Mouse (Mus musculus) embryonic facial prominence, embryonic 11.5 days (tissue): ENCODE measurements at regions not wholly inside any gene's neighbourhood (a gene's known extent, or its start where the extent isn't known, plus 50 kb on each side); places are given as distances from the start of the nearest gene placed in this dataset.
"Not testable (repeated sequence)": the region's sequence is repeated elsewhere in the genome, so short reads cannot be mapped to it uniquely, and the experiment has no call there.

ENCODE experiments used
- ATAC-seq: fragments of 200-750 bp; cut with Nextera tagmentation; replicated peaks from 2 replicates; pipeline ENCODE4 v1.8.0; 2017; ENCODE audit warnings: low read depth; ENCODE audit not compliant: insufficient number of reproducible peaks, low FRiP score, low TSS enrichment
- DNase-seq: peaks from one replicate; pipeline ENCODE4 v3.0.0-alpha.2; 2015; ENCODE audit warnings: low spot score
- H3K27ac ChIP-seq: fragments of 300-500 bp; sonication (generic); replicated peaks from 2 replicates; pipeline ENCODE4 v1.5.1; 2014; ENCODE audit warnings: mild to moderate bottlenecking, low read depth, low read length, control low read depth
- H3K27me3 ChIP-seq: fragments of 300-500 bp; sonication (generic); 2 replicates; pipeline ENCODE4 v1.6.1; 2014; ENCODE audit warnings: mild to moderate bottlenecking, low read length, moderate library complexity, mixed read lengths; ENCODE audit not compliant: control insufficient read depth, insufficient read depth
- H3K36me3 ChIP-seq: fragments of 300-500 bp; sonication (generic); replicated peaks from 2 replicates; pipeline ENCODE4 v1.6.1; 2014; ENCODE audit warnings: low read depth, mild to moderate bottlenecking, low read length, moderate library complexity, mixed read lengths; ENCODE audit not compliant: control insufficient read depth, insufficient read depth
- H3K4me1 ChIP-seq: fragments of 300-500 bp; sonication (generic); 2 replicates; pipeline ENCODE4 v1.6.1; 2014; ENCODE audit warnings: low read length, mixed read lengths; ENCODE audit not compliant: control insufficient read depth, insufficient read depth
- H3K4me2 ChIP-seq: fragments of 300-500 bp; sonication (generic); 2 replicates; pipeline ENCODE4 v1.6.1; 2014; ENCODE audit warnings: low read depth, mild to moderate bottlenecking, control low read depth, low read length, moderate library complexity
- H3K4me3 ChIP-seq: fragments of 300-500 bp; sonication (generic); 2 replicates; pipeline ENCODE4 v1.5.1; 2014; ENCODE audit warnings: low read depth, low read length, control low read depth
- H3K9ac ChIP-seq: fragments of 300-500 bp; sonication (generic); replicated peaks from 2 replicates; pipeline ENCODE4 v1.6.1; 2014; ENCODE audit warnings: mild to moderate bottlenecking, control low read depth, low read length
- H3K9me3 ChIP-seq: fragments of 300-500 bp; sonication (generic); replicated peaks from 2 replicates; pipeline ENCODE4 v1.6.1; 2016; ENCODE audit warnings: mild to moderate bottlenecking, low read length, inconsistent platforms, mixed read lengths; ENCODE audit not compliant: control insufficient read depth
- WGBS: fragments of 180-500 bp; shearing (Covaris S2); extraction: QIAGEN DNeasy Blood & Tissue Kit; methylation state at CpG from one replicate; pipeline ENCODE4 v1.1.7; 2014; 5-methylcytosine and 5-hydroxymethylcytosine counted together

- Histone ChIP-seq H3K4me1 (no peaks in the 10 kb centered on the region), H3K4me2 (no peak overlapping the region), H3K9me3 (no peaks in the 10 kb centered on the region), H3K4me3 (no peak overlapping the region), H3K27me3 (no peaks in the 10 kb centered on the region), H3K27ac (no peak overlapping the region), H3K9ac (no peak overlapping the region), H3K36me3 (no peaks in the 10 kb centered on the region)
- no peak for DNase-seq
- ATAC-seq = no peak
Measured at GRCm38 (mm10) chr3:7713130-7713529, 1092.9 kb upstream of the 1700008P02Rik start.

GRCm38 (mm10) chr3:7712466-7712865 lies 1092.2 kb upstream of the 1700008P02Rik start:
- Histone ChIP-seq H3K36me3 (no peaks in the 10 kb centered on the region), H3K27me3 (no peaks in the 10 kb centered on the region), H3K4me3 (no peak overlapping the region), H3K4me2 (no peak overlapping the region), H3K9ac (no peak overlapping the region), H3K27ac (no peak overlapping the region), H3K4me1 (no peaks in the 10 kb centered on the region), H3K9me3 (no peaks in the 10 kb centered on the region)
- WGBS = 88% methylated on average over 2 of the region's 2 CpGs
- no peak for DNase-seq
- ATAC-seq = no peak

GRCm38 (mm10) chr3:7708609-7709008 lies 1088.4 kb upstream of the 1700008P02Rik start:
- Histone ChIP-seq H3K4me3 (no peak overlapping the region), H3K27ac (no peak overlapping the region), H3K4me2 (no peak overlapping the region), H3K9me3 (no peaks in the 10 kb centered on the region), H3K4me1 (no peaks in the 10 kb centered on the region), H3K36me3 (no peaks in the 10 kb centered on the region), H3K27me3 (no peaks in the 10 kb centered on the region), H3K9ac (no peak overlapping the region)
- DNase-seq (no peak), ATAC-seq (no peak)
- 75% methylated on average over 2 of the region's 2 CpGs for WGBS

- H3K36me3 ChIP-seq = no peaks in the 10 kb centered on the region
- H3K4me2 ChIP-seq = no peak overlapping the region
- H3K4me1 ChIP-seq = no peaks in the 10 kb centered on the region
- H3K4me3 ChIP-seq = no peak overlapping the region
- H3K9ac ChIP-seq = no peak overlapping the region
- 63% methylated on average over 1 of the region's 1 CpGs for WGBS
- ATAC-seq (no peak), DNase-seq (no peak)
- H3K9me3 ChIP-seq = no peaks in the 10 kb centered on the region
- no peaks in the 10 kb centered on the region for H3K27me3 ChIP-seq
- H3K27ac ChIP-seq = no peak overlapping the region
Measured at GRCm38 (mm10) chr3:7683536-7683935, 1063.3 kb upstream of the 1700008P02Rik start.

GRCm38 (mm10) chr3:7682816-7683215 lies 1062.6 kb upstream of the 1700008P02Rik start:
- H3K4me3 ChIP-seq, H3K36me3 ChIP-seq, H3K9ac ChIP-seq, H3K4me2 ChIP-seq, H3K4me1 ChIP-seq, DNase-seq, H3K27ac ChIP-seq, ATAC-seq, H3K9me3 ChIP-seq, H3K27me3 ChIP-seq: not testable (repeated sequence)
- 71% methylated on average over 3 of the region's 3 CpGs for WGBS

GRCm38 (mm10) chr3:7682311-7682710 lies 1062.1 kb upstream of the 1700008P02Rik start:
- no peak overlapping the region for H3K4me3 ChIP-seq
- no peaks in the 10 kb centered on the region for H3K36me3 ChIP-seq
- no peak overlapping the region for H3K27ac ChIP-seq
- ATAC-seq (no peak), DNase-seq (no peak)
- H3K27me3 ChIP-seq = no peaks in the 10 kb centered on the region
- no peak overlapping the region for H3K4me2 ChIP-seq
- no peaks in the 10 kb centered on the region for H3K9me3 ChIP-seq
- H3K9ac ChIP-seq = no peak overlapping the region
- WGBS = 75% methylated on average over 3 of the region's 3 CpGs
- H3K4me1 ChIP-seq = no peaks in the 10 kb centered on the region

- DNase-seq (no peak), ATAC-seq (no peak)
- no peaks in the 10 kb centered on the region for H3K36me3 ChIP-seq
- no peak overlapping the region for H3K4me2 ChIP-seq
- no peak overlapping the region for H3K27ac ChIP-seq
- H3K9ac ChIP-seq = no peak overlapping the region
- 90% methylated on average over 6 of the region's 6 CpGs for WGBS
- no peaks in the 10 kb centered on the region for H3K9me3 ChIP-seq
- no peak overlapping the region for H3K4me3 ChIP-seq
- no peaks in the 10 kb centered on the region for H3K27me3 ChIP-seq
- H3K4me1 ChIP-seq = no peaks in the 10 kb centered on the region
Measured at GRCm38 (mm10) chr3:7669956-7670355, 1049.7 kb upstream of the 1700008P02Rik start.

GRCm38 (mm10) chr3:7667851-7668250 lies 1047.6 kb upstream of the 1700008P02Rik start:
- WGBS = 78% methylated on average over 5 of the region's 5 CpGs
- H3K4me1 ChIP-seq, H3K4me2 ChIP-seq: not testable (repeated sequence)

More at GRCm38 (mm10) chr3:7667851-7668250, 1047.6 kb upstream of the 1700008P02Rik start:
- not testable (repeated sequence) for H3K9me3 ChIP-seq, DNase-seq, H3K27me3 ChIP-seq, ATAC-seq, H3K36me3 ChIP-seq, H3K9ac ChIP-seq, H3K27ac ChIP-seq, H3K4me3 ChIP-seq
